Mouse (Mus musculus) kidney, adult 8-10 months (tissue): ENCODE results near the gene Trim28.
"Not testable (repeated sequence)": the region's sequence is repeated elsewhere in the genome, so short reads cannot be mapped to it uniquely, and the experiment has no call there.

ENCODE experiments used
- DNase-seq, 2 experiments: peaks; one replicate each; pipeline ENCODE4 v3.0.0; 2022

Trim28 gene

DNA sequence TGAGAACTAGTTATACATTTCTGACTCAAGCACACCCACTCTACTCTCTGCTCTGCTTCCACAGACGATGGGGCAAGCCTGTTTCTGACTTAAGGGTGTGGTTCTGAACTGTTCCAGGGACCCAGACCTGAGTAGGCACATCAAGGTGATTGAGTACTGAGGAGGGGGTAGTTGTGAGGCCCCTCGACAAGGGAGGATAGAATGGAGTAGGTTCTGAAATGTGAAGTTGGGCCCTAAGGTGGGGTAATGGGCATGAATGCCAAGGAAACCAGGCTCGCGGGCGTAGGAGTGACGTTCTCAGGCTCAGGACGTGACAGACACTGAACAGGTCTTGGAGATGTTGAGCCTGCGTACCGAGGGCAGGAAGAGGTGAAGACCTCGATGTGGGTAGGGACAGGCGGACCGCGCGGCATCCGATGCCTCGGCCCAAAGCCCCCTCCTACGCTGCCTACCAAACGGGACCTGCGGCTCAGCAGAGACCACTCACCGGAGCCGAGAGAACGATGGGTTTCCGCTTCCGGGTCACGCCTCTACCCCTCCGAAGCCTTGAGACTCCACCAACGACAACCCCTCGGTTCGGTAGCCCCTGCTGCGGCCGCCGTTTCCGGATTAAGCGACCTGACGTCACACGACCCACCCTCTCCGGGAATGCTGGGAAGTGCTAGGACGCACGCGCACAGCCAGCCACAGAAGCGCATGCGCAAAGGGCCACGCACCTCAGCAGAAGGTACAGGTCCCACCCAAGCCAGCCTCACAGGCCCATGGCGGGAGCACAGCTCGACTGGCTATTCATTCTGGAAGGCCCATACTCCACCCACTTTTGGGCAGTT lies 35.4 kb downstream of the Trim28 start, which contains the start of gene Chmp2a:
Chmp2a (minus strand) TSS at position 660 of the 830 bp plus-strand sequence.
- DNase-seq = peak; percentile 97

DNA sequence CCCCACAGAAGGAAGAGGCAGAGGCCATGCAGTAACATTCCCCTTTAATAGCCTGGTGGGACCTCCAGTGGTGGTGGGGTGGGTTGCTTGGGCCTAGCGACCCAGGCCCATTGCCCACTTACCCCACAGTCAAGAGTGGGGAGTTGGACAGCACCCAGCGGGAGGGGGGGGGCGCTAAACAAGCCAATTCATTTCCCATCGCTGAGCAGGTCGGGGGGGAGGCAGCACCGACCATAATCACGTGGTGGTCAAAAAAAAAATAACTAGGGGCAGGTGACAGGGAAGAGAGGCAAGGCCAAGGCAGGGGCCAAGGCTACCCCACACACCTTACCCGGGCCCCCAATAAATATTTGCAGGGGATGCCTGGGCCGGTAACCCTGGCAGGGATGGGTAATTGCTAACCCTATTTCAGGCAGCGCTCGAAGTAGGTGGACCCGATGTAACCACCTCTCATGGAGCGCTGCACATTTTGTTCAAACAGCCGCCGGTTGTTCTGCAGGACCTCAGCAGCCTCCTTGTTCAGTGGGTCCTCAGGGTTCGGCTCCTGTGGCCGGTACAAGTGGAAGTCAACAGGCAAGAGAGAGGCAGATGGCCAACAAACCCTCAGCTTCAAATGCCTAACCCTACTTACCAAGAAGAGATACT lies 36.4 kb downstream of the Trim28 start:
- no peak for DNase-seq

DNA sequence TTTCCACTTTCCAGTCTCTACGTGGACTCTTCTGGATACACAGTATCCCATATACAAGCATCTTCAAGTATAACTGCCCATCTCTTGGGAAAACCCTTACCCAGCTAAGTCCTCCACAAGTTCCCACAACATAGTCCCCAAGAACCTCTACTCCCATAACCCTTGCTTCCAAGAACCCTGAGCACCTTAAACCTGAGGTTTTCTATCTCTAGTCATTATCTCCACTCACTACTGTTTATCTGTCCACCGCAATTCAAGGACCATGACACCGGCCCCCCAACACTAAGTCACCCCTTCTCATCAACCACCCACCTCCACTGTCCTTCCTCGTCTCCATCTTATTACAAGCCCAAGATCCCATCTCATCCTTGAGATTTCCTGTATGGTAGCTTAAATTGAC lies 37.9 kb downstream of the Trim28 start:
- no peak for DNase-seq

DNA sequence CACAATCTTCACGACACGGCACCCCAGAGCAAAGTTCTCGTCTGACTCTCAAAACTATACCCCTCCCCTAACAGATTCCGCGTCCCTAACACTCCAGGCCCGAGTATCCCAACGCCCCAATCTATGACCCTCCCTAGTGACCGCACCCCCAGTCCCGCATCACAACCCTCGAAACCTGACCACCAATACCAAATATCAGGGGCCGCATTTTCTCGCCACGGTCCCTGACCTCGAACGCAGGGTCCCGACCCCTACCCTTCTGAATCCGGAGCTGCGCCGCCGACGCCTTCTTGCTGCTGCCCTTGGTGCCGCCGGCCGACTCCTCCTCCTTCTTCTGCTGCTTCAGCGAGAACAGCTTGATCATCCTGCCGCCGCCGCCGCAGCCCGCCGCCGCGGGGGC lies 38.5 kb downstream of the Trim28 start:
- peak in 1 of 2 experiments; percentile 45 for DNase-seq

DNA sequence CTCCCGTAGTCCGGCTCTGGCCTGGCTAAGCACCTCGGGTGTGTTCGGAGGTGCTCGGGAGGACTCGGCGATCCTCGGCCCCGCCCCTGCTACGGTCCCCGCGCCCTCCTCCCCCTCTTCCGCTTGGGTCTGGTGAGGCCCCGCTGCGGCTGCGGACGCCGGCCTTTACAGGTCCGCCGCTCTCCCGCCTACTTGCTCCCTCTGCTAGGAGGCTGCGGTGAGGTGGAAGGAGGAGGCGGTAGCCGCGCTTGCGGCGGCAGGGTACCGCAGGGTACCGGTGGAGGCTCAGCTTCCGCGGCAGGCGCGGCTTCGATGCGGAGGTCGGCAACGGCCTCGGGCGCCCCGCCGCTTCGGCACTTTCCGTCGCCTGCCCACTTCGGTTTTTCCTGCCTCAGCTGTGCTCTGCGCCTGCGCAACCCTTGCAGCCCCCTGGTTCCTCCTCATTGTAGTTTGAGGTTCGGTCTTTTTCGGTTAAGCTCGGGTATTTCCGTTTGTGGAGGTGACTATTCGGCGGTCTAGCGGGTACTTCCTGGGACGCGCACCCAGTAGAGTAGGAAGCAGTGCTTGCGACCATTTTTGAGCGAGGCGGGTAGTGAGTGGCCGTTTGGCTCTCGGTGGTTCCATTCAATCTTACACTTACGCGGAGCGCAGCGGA lies 39.1 kb downstream of the Trim28 start, which contains the start of gene Ube2m:
Ube2m (minus strand) TSS at position 375 of the 655 bp plus-strand sequence.
- peak; percentile 97 to 98 for DNase-seq

DNA sequence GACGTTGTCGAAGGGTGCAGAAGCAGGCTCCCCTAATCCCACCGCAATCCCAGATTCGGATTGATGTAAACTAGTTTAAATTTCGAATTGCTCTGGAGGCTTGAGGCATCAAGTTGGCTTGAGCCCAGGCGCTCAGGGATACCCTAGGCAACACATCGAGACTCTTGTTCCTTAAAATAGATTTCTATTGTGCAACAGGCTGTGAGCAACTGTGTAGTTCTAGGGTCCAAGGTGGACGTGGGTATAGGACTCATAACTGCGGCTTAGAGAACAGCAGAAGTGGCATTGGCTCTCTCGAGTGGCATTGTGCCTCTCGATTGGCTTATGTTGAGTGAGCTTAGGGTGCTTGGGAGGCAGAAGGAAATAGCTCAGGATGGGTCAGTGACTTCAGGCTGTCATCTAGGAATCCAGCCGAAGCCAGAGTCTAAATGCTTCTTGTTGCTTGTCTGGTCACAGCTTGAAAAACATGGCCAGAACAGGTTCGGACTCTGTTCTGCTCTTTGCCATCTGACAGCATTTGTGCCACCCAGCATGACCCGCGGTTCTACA lies 39.8 kb downstream of the Trim28 start:
- DNase-seq = peak; percentile 44 to 65

DNA sequence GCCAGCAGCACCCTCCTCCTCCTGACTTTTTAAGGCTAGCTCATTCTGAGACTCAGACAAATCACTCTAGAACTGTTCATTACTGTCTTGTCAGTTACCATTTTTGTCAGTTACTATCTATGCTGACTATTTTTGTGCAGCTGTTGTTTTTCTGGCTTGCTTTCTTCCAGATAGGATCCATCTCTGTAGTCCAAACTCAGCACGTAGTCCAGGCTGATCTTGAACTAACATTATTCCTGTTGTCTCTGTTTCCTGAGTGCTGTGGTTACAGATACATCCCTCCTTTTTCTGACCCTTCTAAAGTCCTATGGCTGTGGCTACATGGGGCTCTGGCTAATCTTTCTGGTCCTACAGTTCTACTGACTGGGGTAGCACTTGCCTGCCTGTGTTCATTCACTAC lies 40.3 kb downstream of the Trim28 start:
- no peak for DNase-seq

DNA sequence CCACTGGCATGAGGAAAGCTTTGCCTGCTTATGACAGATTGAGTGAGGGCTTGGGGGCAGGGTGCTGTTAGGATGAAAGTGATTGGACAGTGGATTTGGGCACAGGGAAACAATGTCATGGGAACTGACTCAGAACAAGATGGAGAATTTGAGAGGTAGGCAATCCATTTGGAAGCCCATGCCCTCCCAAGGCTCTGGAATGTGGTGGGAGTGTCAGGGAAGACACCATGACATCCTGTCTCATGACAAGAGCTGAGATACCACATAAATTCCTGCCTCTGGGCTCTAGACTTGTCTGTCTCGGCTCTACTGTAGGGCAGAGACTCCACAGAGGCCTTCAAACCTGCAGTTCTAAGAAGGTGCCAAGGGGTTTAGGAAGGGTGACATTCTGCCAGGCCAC lies 42.3 kb downstream of the Trim28 start:
- no peak for DNase-seq

DNA sequence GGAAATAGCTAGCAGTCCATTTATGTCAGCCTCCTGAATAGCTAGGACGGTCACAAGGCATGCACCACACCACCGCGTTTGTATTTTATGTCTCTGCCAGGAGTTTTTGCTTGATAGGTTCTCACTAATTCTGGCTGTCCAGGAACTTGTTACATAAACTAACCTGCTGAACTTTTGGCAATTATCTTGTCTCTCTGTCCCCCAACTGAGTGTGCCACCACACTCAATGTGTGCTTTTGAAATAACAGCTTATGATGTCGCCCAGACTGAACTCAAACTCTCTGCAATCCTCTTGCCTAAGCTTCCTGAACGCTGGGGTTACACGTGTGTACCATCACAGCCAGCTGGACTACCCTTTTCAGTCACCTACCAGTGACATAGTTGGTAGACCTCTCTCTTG lies 43.6 kb downstream of the Trim28 start:
- no peak for DNase-seq

DNA sequence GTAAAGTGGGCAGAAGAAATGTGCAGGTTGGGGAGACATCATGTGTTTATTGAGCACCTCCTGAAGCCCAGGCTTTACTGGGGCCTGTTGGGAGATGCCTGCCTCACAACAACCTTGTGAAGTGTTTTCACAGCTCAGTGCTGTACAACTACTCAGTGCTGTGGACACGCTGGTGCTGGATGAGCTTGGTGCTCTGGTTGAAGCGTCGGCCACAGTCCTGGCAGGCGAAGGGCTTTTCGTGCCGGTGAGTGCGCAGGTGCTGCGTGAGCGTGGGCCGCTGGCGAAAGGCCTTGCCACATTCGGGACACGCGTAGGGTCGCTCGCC lies 44.2 kb downstream of the Trim28 start:
- DNase-seq = no peak

DNA sequence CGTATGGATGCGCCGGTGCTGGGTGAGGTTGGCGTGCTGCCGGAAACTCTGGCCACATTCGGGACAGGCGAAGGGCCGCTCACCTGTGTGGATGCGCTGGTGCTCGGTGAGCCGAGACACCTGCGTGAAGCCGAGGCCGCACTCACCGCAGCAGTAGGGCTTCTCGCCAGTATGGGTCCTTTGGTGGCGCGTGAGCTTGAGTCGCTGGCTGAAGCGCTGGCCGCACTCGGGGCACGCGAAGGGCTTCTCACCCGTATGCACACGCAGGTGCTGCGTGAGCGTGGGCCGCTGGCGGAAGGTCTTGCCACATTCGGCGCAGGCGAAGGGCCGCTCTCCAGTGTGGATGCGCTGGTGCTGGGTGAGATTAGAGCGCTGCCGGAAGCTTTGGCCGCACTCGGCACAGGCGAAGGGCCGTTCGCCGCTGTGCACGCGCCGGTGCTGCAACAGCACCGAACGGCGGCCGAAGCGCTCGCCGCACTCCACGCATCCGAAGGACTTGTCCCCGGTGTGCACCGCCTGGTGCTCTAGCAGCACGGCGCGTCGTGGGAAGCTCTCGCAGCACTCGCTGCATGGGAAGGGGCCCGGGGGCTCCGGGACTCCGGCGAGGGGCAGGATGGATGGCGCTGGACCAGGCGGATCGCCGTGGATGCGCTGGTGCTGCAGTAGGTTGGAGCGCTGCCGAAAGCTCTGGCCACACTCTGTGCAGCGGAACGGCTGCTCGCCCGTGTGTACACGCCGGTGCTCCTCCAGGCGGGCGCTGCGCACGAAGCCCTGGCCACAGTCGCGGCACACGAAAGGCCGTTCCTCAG lies 44.7 kb downstream of the Trim28 start:
- no peak for DNase-seq

DNA sequence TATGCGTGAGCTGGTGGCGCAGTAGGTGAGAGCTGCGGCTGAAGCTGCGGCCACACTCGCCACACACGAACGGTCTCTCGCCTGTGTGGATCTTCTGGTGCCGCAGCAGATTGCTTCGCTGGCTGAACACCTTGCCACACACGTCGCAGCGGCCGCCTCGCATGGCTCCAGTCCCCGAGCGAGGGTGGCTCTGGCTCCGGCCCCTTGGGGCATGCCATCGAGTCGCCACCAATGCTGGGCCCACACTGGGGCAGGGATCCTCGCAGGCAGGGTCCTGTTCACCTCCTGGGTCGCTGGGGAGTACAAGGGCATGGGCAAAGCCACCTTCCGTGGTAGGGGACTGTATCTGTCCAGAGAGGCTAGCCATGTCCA lies 45.3 kb downstream of the Trim28 start:
- no peak for DNase-seq

DNA sequence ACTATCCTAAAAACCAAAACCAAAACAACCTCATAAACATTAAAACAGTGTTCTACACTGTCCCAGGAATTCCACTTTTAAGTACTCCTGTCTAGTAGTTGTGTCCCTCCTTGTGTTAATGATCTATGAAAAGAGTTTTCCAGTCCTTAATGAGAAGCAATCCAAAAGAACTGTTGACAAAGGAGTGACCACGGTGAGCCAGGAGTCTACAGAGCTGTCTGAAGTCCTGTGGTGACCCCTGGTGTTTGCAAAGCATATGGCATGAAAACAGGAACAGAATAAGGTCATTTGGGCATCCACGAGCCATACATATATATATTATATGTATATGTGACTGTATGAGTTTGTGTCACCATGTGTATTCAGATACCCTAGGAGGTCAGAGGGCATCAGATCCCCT lies 47.2 kb downstream of the Trim28 start:
- peak; percentile 76 to 82 for DNase-seq

DNA sequence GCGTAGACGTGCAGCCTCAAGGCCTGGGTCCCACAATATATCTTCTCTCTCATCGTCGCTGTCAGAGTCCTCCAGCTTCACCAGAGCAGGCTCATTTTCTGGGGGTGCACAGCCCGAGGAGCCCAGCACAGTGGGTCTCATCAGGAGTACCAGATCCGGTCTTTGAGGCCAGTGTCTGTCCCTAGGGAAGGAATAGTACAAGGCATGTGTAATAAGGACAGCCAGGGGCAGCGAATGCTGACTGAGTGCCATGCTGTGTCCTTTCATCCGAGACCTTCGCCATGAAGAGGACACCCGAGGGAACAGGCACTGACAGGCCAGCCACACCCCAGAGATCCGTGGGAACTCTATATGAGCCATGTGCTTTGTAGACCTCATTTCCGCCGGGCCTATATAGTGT lies 54.1 kb downstream of the Trim28 start:
- no peak for DNase-seq

DNA sequence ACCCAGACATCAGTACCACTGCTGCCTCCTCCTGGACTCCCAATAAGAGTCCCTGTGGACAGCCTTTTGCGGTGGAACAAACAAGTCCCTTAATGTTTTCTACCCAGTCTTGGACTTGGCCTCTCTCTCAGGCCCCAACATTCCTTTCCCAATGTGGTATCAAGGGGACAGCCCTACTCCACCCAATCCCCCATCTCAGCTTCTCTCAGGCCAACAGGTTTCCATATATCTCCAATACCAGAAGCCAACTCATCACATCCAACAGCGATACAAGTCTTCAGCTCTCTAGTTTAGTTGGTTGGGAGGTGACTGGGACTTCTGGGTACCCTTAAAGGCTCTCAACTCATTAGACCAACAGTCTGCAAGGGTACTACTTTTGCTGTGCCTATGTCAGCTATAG lies 54.6 kb downstream of the Trim28 start:
- no peak for DNase-seq

DNA sequence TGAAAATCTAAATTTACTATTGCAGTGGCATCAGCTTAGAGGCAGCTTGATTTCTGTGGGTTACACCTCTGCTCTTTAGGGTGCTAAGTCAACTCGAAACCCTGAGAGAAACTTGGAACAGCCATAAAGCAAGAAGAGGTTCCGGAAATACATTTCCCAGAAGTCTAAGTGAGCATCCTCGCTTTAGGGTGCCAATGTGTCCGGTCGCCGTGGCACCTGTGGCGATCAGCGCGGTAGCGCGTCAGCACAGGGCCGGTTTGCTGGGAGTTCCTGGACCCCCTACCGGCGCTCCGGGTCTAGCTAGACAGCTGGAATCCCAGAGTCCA lies 55.0 kb downstream of the Trim28 start:
- no peak for DNase-seq

DNA sequence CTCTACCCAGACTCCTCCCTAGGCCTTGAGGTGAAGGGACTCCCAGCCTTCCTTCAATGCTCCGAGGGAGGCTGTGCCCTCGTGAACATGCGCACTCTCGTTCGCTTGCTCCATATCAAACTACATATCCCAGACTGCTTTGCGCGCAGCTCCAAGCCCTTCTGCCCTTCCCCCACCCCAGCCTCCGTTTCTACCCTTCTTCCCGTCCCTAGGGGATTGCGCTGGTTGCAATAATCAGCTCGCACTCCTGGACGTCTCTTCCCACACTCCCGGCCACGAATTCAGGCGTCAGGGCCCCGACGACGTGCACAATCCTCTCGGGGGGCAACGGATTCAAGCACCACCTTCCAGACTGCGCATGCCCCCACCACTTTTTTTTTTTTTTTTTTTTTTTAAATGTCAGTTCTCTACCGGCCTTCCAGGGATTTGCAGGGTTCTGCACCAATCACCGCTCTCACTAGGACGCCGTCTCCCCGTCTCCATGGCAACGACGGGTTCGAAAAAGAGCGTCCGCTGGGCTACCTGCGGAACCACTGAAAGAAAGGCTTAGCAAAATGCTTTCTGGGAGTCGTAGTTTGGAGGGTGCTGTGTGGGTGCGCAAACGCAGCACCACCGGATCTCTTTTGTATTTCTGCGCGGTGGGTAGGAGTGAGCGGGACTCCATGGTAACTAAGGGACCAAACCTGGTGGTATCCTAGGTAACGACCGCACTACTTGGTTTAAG lies 55.5 kb downstream of the Trim28 start, which contains the start of gene Mzf1:
Mzf1 (minus strand) TSS at position 478 of the 724 bp plus-strand sequence.
- DNase-seq = peak; percentile 95 to 96

DNA sequence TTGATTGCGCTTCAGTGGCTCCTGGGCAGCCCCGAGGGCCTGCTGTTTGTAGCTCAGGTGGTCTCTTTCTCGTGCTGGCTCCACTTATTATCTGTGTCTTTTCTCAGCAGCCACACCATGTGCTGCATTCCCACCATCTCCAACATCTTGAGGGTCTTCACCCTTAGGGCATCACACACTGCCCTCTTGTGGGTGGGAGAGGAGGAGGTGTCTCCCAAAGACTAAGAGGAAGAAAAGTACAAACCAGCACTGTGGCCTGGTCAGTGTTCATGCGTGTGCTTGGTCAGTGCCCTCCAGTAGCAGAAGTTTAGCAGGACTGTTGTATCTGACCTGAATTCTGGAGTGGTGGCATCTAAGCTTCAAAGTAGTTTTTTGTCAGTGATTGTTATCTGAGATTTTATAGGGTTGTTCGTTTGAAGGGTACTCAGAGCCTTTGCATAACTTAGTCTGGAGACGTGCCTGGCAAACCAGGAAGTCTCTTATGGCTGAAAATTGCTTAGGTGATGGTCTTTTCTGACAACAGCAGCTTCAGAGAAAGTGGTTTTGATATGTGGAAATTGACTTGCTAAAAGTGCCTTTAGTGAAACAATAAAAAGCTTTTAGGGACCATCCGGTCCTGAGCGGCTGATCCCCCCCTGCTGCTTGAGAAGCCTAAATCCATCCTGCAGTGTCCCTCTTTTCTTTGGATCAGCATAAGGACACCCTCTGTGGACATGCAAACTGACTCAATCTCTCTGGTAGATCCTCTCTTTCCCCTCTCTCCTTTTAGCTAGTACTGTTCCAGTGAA lies 58.2 kb downstream of the Trim28 start:
- no peak for DNase-seq

DNA sequence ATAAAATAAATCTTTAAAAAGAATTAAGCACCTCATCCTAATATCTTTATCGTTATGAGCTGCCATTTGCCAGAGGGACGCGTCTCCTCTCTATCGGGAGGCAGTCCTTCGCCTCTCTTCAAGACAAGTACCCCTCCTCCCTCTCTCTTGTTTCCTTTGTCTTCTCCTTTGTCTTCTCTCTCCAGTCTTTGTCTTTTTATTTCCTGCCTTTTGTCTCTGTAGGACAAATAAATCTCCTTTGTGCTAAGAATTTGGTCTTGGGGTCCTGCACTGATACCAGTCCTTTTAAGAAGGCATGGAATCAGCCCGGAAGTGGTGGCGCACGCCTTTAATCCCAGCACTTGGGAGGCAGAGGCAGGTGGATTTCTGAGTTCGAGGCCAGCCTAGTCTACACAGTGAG lies 60.6 kb downstream of the Trim28 start:
- DNase-seq = no peak

DNA sequence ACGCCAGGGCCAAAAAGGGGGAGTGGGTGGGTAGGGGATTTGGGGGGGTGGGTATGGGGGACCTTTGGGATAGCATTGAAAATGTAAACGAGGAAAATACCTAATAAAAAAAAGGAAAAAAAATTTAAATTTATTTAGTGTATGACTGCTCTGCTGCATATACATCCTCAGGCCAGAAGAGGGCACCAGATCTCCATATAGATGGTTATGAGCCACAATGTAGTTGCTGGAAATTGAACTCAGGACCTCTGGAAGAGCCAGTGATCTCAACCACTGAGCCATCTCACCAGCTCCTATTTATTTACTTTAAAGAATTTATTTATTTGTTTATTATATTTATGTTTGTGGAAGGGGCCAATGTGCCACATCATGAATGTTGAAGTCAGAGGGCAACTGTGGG lies 64.5 kb downstream of the Trim28 start:
- DNase-seq = not testable (repeated sequence)

DNA sequence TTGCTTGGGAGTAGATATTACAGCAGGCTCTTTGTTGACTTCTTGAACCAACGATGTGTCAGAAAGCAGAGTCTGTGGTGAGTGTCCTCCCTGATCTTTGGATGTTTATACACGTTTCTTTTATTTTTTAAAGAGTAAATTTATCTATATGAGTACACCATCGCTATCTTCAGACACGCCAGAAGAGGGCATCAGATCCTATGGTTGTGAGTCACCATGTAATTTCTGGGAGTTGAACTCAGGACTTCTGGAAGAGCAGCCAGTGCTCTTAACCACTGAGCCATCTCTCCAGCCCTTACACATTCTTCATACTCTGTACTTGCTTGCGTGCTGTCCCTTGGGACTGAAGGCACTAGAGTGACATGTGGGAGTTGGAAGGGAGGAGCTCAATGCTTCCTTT lies 73.4 kb downstream of the Trim28 start:
- no peak for DNase-seq
